Mouse (Mus musculus): Measurements from ENCODE around the gene Olfr1214. TPM values are rescaled to one million over a fixed set of nuclear protein-coding genes. Genes with fewer than 3 reads are reported as not detected.

The Olfr1214 gene
- polyA plus RNA-seq (2012; rRNA removed; ENCODE audit: low replicate concordance) = not detected in 2 replicates

GRCm38 (mm10) chr2:88992553-88992952 lies at the start of gene Olfr1214:
Gene Olfr1214 (minus strand): TSS chr2:88992653.

GRCm38 (mm10) chr2:89031965-89032364 lies 39.5 kb upstream of the Olfr1214 start, which contains the start of gene Olfr1217:
Gene Olfr1217 (minus strand): TSS chr2:89032065.

GRCm38 (mm10) chr2:89018240-89018639 lies 25.8 kb upstream of the Olfr1214 start, which contains the start of gene Olfr1216:
Gene Olfr1216 (minus strand): TSS chr2:89018340.

GRCm38 (mm10) chr2:89006873-89007272 lies 14.4 kb upstream of the Olfr1214 start, which contains the start of gene Olfr1215:
Gene Olfr1215 (minus strand): TSS chr2:89006973.

GRCm38 (mm10) chr2:88980181-88980580 lies 12.3 kb downstream of the Olfr1214 start, which contains the start of gene Gm13762:
Gene Gm13762 (minus strand): TSS chr2:88980281.

GRCm38 (mm10) chr2:88953669-88954068 lies 38.8 kb downstream of the Olfr1214 start, which contains the start of gene Olfr1212:
Gene Olfr1212 (plus strand): TSS chr2:88953969.

GRCm38 (mm10) chr2:88938011-88938410 lies 54.4 kb downstream of the Olfr1214 start, which contains the start of gene Olfr1211:
Gene Olfr1211 (minus strand): TSS chr2:88938111.

Other genes with a start within 250 kb of the Olfr1214 start
- not detected in 2 replicates for gene Olfr1198, start 241.3 kb downstream of the Olfr1214 start, polyA plus RNA-seq (2012; rRNA removed; ENCODE audit: low replicate concordance)
- gene Olfr1199, start 232.2 kb downstream of the Olfr1214 start, polyA plus RNA-seq (2012; rRNA removed; ENCODE audit: low replicate concordance) = not detected in 2 replicates
- gene Olfr1200, start 222.2 kb downstream of the Olfr1214 start, polyA plus RNA-seq (2012; rRNA removed; ENCODE audit: low replicate concordance) = not detected in 2 replicates
- not detected in 2 replicates for gene Olfr1201, start 199.6 kb downstream of the Olfr1214 start, polyA plus RNA-seq (2012; rRNA removed; ENCODE audit: low replicate concordance)
- not detected in 2 replicates for gene Olfr1202, start 178.2 kb downstream of the Olfr1214 start, polyA plus RNA-seq (2012; rRNA removed; ENCODE audit: low replicate concordance)
- gene Olfr1205, start 162.9 kb downstream of the Olfr1214 start, polyA plus RNA-seq (2012; rRNA removed; ENCODE audit: low replicate concordance) = not detected in 2 replicates
- gene Olfr1204, start 143.4 kb downstream of the Olfr1214 start, polyA plus RNA-seq (2012; rRNA removed; ENCODE audit: low replicate concordance) = not detected in 2 replicates
- not detected in 2 replicates for gene Olfr1206, start 129.4 kb downstream of the Olfr1214 start, polyA plus RNA-seq (2012; rRNA removed; ENCODE audit: low replicate concordance)
- not detected in 2 replicates for gene Olfr1208, start 90.3 kb downstream of the Olfr1214 start, polyA plus RNA-seq (2012; rRNA removed; ENCODE audit: low replicate concordance)
- not detected in 2 replicates for gene Olfr1209, start 77.5 kb downstream of the Olfr1214 start, polyA plus RNA-seq (2012; rRNA removed; ENCODE audit: low replicate concordance)
- not detected in 2 replicates for gene Olfr1211, start 54.5 kb downstream of the Olfr1214 start, polyA plus RNA-seq (2012; rRNA removed; ENCODE audit: low replicate concordance)
- not detected in 2 replicates for gene Olfr1212, start 38.7 kb downstream of the Olfr1214 start, polyA plus RNA-seq (2012; rRNA removed; ENCODE audit: low replicate concordance)
- gene Gm13762, start 12.4 kb downstream of the Olfr1214 start, polyA plus RNA-seq (2012; rRNA removed; ENCODE audit: low replicate concordance) = not detected in 2 replicates
- not detected in 2 replicates for gene Olfr1215, start 14.3 kb upstream of the Olfr1214 start, polyA plus RNA-seq (2012; rRNA removed; ENCODE audit: low replicate concordance)
- not detected in 2 replicates for gene Olfr1216, start 25.7 kb upstream of the Olfr1214 start, polyA plus RNA-seq (2012; rRNA removed; ENCODE audit: low replicate concordance)
- not detected in 2 replicates for gene Olfr1217, start 39.4 kb upstream of the Olfr1214 start, polyA plus RNA-seq (2012; rRNA removed; ENCODE audit: low replicate concordance)
- not detected in 2 replicates for gene Olfr1218, start 68.5 kb upstream of the Olfr1214 start, polyA plus RNA-seq (2012; rRNA removed; ENCODE audit: low replicate concordance)
- gene Olfr1219, start 90.9 kb upstream of the Olfr1214 start, polyA plus RNA-seq (2012; rRNA removed; ENCODE audit: low replicate concordance) = not detected in 2 replicates
- gene Olfr1220, start 114.2 kb upstream of the Olfr1214 start, polyA plus RNA-seq (2012; rRNA removed; ENCODE audit: low replicate concordance) = not detected in 2 replicates
- gene Olfr1221, start 124.6 kb upstream of the Olfr1214 start, polyA plus RNA-seq (2012; rRNA removed; ENCODE audit: low replicate concordance) = not detected in 2 replicates
- gene Olfr1222, start 140.4 kb upstream of the Olfr1214 start, polyA plus RNA-seq (2012; rRNA removed; ENCODE audit: low replicate concordance) = not detected in 2 replicates
- gene Olfr1223, start 158.9 kb upstream of the Olfr1214 start, polyA plus RNA-seq (2012; rRNA removed; ENCODE audit: low replicate concordance) = not detected in 2 replicates
- not detected in 2 replicates for gene Olfr1224-ps1, start 171.4 kb upstream of the Olfr1214 start, polyA plus RNA-seq (2012; rRNA removed; ENCODE audit: low replicate concordance)
- not detected in 2 replicates for gene Olfr1225, start 182.0 kb upstream of the Olfr1214 start, polyA plus RNA-seq (2012; rRNA removed; ENCODE audit: low replicate concordance)
- gene Olfr1226, start 207.4 kb upstream of the Olfr1214 start, polyA plus RNA-seq (2012; rRNA removed; ENCODE audit: low replicate concordance) = not detected in 2 replicates